Mouse (Mus musculus) regulatory T cell (primary cell): Measurements from ENCODE around the gene Insl6.

Experiments used
- in situ Hi-C: fragments of 300-600 bp; cut with MboI, MseI; formaldehyde crosslinking; loops from one replicate; pipeline ENCODE4 v1.15.1; 2025; ENCODE audit warnings: high pct_unique_total_duplicates

Gene Insl6

DNA sequence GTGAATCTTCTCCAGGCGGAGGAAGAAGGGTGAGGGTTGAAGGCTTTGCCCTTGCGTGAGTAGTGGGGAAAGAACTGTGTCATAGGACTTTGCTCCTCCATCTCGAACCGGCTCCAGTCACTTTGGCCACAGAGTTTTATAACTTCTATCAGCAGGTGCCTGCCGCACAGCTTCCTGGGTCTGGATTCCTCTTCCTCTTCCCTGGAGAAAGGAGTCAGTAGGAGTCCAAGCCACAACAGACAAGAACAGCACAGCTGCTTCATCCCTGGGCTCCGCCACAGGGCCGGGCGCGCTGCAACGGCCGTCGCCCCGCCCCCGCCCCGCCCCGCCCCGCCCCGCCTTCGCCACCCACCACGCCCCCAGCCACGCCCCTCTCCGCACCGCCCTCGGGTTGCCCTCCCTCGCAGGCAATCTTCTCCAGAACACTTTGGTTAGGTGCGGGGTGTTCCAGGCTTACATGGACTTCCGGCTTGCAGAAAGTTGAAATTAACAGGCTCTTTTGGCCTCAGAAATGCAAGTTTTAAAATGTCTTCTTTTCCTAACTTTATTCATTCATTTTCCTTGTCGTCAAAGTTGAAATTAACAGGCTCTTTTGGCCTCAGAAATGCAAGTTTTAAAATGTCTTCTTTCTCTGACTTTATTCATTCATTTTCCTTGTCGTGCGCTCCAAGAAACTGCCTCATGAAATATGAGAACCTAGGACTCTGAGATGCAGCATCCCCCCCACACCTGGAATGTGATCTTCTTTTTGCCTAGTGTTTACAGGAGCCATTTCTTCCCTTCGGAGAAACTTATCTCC, at the start of gene Insl6:
Insl6 (minus strand) TSS at position 304 of the 799 bp plus-strand sequence.
- in situ Hi-C loops, result no loop called here

DNA sequence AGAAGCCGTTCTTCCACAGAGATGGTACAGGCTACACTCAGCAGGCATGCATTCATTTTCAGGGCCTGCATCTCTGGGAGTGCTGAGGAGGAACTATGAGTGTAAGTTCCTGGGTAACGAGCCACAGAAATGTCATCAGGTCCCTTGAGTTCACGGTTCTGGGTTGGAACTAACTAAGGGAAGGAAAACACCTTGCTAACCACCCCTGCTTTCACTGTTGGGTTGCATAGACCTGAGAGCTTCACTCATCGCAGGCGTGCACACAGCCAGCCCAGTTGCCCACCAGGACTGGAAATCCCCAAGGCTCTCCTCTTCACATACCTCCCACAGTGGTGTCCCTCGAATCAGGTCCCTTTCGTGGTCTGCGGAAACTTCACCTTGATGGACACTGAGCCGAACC, 49.8 kb upstream of the Insl6 start:
- in situ Hi-C loops, result no loop called here

DNA sequence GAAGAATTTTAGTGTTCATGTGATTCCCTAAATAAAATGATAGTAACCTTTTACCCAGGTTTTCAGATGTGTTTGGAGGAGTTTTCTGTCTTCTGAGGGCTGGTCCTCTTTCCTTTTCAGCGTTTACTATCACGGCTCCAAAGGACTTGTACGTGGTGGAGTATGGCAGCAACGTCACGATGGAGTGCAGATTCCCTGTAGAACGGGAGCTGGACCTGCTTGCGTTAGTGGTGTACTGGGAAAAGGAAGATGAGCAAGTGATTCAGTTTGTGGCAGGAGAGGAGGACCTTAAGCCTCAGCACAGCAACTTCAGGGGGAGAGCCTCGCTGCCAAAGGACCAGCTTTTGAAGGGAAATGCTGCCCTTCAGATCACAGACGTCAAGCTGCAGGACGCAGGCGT, 48.3 kb upstream of the Insl6 start:
- in situ Hi-C loops, result no loop called here

DNA sequence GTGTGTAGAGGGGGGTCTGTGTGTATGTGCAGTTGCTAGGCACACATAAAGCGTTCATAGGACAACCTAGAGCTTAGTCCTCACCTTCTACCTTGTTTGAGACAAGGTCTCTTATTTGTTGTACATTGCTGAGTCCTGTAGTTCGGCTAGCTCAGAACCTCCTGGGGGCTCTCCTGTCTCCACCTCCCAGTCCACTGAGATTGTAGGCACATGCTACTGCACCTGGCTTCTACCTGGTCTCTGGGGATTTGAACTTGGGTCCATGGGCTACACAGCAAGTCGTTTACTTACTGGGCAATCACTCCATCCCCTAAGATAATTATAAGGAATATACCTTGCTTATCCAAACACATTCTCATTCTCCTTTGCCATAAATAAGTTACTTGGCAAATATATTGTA, 47.5 kb upstream of the Insl6 start:
- in situ Hi-C loops, result no loop called here

DNA sequence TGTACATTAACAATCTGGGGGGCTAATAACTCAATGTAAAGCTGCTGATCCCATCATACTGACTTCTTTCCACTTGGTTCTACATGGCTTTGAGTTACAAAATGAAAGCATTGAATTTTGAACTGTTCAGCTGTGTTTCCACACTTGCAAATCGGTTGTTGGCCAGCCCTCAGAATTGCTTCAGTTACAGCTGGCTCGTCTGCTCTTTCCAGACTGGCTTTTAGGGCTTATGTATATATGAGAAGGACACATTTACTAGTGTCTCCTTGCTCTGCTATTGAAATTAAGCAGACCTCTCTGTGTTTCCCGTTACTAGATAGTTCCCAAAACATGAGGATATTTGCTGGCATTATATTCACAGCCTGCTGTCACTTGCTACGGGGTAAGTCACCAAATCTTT, 47.0 kb upstream of the Insl6 start:
- in situ Hi-C loops, result no loop called here

DNA sequence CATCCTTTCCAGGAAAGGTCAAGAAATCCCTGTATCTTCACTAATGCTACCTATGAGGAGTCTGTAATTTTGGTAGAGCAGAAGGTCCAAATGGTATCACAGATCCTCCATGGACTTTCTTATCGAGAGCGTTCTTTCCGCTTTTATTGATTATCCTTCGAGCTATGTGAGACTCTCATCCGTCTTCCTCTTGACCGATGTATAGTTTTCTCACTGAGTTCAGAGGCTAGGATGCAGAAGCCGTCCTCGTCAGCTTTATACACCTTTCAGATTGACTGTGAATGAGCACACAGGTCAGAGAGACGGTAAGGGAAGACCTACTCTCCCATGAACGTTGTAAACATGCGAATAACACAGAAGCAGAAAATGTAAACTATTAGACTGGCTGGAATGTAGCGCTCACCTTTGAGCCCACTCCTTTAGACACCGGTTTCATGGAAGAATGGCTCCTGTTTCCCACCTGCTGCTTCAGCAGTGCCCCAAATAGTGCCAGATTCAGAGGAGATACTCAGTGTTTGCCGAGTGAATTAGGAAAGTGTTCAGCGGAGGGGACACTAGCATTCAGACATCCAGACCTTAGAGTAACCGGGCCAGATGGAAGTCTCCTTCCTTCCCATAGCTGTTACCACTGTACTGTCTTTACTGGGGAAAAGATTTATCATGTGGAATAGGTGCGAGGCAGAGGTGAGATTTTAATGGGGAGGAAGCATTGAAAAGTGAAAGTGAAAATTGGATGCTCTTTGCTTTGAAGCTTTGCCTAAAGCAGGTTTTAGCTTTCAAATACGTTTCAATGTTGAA, 46.3 kb upstream of the Insl6 start:
- in situ Hi-C loops, result no loop called here

DNA sequence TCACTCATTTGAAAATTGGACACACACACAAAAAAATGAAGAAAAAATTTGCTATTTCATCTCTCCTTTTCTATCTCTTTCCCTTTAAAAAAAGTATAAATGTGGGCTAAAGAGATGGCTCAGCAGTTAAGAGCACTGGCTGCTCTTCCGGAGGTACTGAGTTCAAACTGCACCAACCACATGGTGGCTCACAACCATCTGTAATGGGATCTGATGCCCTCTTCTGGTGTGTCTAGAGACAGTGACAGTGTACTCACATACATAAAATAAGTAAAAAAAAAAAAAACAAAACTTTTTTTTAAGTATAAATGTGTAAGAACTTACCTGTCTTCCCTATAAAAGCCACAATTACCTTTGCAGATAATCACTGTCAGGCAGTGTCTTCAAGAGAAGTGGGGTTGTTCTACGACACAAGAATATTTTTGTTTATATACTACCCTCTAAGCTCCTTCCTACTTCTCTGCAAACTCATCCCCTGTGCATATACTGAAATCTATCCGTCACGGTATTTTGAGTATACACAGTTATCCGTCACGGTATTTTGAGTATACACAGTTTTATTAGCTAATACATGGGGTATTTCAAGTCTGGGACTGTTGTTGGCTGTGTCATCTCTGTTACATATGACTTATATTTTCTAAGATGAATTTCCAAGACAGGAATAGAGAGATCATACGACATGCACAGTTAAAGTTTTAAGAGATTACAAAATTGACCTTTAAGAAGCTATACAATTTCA, 45.6 kb upstream of the Insl6 start:
- in situ Hi-C loops, result no loop called here

DNA sequence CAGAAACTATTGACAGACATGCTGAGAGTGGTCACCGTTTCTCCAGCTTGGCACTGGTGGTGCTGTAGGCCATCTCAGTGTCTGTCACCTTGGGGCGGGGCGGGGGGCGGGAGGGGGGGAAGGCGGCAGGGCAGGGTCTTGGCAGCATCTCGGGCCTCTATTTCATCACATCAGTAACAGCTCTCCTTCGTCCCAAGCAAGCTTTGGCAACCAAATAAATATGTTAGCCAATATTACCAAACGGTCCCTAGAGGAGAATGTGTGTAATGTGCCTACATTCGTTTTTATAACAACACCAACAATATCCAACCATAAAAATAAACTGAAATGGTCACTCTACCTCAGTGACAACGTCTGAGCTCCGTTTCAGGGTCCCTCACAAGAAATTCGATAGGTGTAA, 45.0 kb upstream of the Insl6 start:
- in situ Hi-C loops, result no loop called here

DNA sequence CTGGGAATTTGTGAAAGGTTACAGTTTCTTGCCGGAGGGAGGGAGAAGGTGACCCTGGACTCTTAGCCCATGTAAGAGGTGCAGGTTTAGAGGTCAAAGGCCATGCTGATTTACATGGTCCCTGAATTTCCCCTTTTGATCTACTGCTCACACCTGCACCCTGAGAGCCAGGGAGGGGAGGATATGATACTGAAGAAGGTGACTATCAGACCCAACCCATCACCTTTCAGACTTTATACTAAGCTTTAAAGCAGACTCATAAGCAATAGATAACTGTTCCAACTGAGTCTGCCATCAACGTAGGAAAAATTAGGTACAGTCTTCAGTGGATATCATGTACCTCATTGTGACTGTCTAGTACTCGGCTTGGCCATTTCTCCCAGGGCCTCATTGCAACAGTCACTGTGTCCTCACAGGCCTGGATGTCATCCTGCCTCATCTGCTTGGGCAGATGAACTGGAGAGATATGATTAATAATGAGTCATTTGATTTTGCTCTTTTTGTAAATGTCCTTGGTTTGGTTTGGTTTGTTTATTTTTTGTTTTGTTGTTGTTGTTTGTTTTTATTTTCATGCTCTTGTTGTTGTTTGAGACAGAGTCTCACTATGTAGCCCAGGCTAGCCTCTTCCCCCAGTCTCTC, 43.6 kb upstream of the Insl6 start:
- in situ Hi-C loops, result no loop called here

DNA sequence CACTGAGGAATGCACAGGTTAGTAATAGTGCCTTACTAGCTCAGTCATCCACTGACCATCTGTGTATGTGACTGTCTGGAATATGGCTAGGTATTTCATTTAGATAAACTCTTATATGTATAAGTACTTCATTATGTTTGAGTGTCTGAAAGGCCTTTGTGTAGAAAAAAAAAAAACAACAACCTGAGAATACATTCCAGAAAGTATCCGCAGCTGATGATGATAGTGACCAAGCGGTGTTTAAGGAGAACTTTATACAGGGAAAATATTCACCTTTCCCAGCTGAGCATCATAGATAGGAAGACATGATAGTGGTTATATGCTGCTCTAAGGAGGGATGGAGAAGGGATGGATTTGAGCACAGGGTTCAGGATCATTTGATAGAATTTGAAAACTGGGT, 42.9 kb upstream of the Insl6 start:
- in situ Hi-C loops, result no loop called here

DNA sequence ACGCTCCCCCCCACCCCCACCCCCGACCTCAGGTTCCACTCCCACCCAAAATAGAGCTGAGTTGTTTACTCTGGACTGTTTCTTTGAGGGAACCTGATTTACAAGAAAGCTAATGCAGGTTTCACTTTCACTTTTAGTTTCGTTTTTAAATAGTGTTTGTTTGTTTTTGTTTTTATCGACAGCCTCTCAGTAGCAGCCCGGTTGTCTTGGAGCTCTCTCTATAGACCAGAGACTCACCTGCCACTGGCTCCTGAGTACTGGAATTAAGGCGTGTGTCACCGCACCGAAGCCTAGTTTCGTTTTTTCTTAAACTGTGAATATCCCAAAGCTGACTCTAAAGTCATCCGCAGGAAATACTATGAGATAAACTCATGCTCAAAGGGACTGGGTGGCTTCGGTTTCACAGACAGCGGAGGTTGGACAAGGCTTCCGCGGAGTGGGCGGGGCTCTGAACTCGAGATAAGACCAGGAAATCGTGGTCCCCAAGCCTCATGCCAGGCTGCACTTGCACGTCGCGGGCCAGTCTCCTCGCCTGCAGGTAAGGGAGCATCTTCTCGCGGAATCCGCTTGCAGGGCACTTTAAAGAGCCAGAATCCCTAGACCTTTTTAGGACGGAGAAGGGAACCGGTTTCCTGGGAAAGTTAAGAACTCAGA, 41.9 kb upstream of the Insl6 start, which contains the start of the genes Plgrkt and Cd274:
Plgrkt (minus strand) TSS at position 422 of the 654 bp plus-strand sequence.
Cd274 (plus strand) TSS at position 487 of the 654 bp plus-strand sequence.
- in situ Hi-C loops, result no loop called here

DNA sequence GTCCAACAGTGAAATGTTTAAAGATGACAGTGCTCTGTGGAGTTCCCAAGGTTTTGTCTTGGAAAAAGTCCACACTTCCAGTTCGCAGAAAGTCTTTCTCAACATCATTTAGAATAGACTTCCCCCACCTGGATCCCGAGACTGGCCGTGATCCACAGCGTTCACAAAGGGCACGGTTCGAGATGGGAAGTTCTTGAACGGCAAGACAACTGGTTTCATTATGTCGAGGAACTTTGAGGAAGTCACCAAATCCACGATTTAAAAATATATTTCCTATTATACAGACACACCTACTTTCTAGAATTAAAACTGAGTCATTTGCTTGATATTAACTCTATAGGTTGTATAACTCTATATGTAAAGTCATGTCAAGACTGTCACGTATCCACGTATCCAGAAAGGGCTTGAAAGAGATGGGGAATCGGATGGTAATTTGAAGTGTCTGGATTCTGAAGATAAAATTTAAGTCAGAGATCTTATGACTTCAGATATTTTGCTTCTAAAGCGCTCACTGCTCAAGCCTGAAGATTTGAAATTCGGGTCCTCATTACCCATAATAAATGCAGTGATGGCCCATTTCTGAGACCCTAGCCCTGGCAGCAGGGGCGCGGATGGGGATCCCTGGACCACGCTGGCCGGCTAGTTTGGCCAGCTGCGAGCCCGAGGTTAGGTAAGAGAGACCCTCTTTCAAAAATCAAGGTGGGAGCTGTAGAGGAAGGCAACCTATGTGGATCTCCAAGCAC, 41.2 kb upstream of the Insl6 start:
- in situ Hi-C loops, result no loop called here

DNA sequence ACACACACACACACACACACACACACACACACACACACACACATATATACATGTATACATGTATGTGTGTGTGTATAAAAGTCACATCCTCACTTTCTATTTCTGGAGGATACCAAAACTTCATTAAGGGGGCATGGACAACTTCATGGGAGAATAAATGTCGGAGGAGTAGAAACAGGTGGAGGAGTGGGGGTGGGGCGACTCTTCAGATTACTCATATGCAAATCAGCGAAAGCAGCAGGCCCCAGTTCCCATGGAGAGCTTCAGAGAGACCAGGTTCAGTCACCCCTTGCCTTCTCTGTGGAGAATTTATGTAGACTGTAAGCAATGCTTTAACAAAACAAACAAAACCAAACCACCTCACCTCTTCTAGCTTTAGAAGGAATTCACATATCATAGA, 39.9 kb upstream of the Insl6 start:
- in situ Hi-C loops, result no loop called here

DNA sequence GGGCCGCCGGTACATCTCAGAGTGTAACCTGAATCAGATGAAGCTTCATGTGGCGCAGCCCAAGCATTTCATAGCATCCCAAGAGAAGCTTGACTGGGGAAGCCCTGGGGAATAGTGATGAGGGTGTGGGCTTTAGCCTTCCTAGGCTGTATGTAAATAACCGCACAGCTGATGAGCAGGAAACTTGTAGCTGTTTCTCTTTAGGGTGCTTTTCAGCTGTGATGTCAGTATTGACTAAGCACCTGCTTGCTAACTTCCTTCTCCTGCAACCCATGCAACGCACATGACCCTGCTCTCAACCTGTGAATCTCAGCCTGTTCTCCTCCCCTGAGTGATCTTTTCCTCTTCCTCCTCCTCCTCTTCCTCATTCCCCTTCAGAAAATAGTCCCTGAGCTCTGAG, 38.9 kb upstream of the Insl6 start:
- in situ Hi-C loops, result no loop called here

DNA sequence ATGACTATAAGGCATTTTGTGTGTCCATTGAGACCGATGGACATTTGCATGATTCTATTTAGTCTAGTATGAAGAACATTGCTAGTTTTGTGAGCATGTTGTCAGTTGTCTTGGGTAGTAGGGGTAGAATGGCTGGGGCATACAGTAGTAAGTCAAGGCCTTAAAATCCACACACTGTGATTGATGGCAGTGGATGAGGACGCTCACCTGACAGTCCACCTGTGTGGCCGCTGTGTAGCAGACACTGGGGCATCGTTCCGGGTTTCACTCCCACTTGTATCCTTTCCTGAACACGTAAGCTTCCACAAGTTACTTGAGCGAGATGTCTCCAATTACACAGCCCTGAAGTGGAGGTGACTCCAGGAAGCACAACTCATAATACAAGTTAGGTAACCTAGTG, 38.4 kb upstream of the Insl6 start:
- in situ Hi-C loops, result no loop called here

DNA sequence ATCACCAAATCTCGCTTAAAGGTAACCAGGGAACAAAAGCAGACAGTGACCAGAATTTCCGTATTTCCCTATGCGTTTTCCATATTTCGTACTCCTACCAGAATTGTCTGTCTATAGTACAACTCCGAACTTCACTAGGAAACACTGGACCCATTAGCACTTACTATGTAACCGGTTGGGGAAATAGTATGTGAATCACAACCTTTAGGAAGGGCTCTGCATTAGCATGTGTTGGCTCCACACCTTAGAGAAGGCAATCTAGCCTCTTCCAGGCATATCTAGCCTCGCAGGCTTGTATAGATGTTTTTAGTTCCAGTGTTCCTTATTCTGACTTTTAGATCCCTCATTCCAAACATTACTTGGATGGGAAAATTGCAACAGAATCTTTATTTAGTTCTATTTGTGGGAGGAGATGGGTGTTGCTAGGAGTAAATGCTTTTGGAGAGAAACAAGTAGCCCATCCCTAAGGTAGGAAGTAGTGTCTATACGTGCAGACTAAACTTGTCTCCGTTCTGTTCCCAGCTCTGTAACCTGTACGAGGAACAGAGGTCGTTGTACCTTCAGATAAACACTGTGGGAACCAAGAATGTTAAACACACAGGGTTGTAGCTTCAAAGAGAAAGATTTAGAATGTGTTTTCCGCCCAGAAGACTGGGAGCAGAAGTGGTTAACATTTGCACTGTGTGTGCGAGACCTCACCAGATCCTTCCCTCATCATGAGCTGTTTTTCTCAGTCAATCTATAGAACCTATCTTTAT, 37.2 kb upstream of the Insl6 start:
- in situ Hi-C loops, result no loop called here

DNA sequence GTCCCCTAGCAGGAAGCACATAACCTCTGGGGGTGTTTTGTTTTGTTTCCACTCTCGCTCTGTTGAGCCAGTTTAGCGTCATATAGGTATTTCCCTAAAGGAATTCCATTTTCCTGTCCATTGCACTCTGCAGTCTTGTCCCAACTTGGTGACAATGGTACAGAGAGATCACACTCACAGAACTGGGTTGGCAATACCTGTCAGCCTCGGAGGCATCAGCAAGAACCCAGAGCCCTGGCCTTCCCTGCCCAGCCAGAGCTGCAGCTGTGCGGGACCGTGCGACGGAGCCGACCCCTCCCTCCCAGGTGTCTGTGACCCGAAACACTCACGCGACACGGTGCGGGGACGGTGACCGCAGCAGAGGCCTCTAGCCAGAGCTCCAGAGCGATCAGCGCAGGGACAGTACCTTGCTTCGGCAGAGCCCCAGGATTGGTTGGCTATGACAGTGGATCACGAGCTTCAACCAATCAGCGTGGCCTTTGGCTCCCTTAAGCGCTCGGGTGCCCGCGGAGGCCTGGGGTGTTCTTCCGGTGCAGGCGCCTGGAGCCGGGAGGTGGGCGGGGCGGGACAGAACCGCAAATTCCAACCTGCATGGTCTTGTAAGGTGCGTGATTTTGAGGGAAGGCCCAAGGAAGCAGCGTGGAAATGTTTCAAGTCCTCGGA, 36.4 kb upstream of the Insl6 start:
- in situ Hi-C loops, result no loop called here

DNA sequence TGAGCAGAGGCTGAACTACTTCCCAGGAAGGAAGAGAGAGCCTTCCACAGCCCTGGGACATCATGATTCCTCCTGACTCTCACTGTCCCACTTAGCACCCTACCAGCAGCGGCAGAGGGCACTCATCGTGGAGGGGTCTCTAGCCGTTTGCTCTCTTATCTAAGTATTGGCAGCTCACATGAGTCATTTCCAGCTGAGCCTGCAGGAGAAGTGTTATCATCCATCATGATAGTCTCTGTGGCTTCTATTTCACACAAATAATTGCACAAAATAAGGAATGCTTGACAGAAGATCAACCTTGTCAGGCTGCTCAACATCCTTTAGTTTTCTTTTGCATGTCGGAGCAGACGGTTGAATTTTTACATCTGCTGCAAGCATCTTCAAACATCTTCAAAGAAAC, 35.1 kb upstream of the Insl6 start:
- in situ Hi-C loops, result no loop called here

DNA sequence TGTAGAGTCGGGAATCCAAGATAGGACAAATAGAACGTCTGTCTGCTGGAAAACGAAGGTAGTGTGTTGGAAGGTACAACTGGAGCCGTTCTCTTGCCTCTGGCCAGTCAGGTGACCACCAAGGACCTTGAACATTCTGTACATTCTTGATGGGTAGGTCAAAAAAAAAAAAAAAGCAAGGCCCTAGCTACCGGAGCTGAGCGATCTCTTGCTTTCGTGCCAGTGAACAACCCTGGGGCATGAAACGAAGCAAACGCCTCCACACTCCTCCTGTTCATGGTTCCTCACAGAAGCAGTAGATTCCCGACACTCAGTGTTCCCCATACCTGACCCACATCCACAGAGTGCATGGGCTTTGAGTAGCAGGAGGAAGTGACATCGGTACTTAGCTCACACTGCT, 31.1 kb upstream of the Insl6 start:
- in situ Hi-C loops, result loop anchor here (10.0 kb wide), 2 partner anchors 51 to 811 kb away; no protein-coding TSS in a partner anchor
